Mouse (Mus musculus): Measurements from ENCODE around the gene Hoxc10.
A peak's percentile ranks its signal among the peaks of the same experiment; 100 is the strongest.

Gene Hoxc10

DNA sequence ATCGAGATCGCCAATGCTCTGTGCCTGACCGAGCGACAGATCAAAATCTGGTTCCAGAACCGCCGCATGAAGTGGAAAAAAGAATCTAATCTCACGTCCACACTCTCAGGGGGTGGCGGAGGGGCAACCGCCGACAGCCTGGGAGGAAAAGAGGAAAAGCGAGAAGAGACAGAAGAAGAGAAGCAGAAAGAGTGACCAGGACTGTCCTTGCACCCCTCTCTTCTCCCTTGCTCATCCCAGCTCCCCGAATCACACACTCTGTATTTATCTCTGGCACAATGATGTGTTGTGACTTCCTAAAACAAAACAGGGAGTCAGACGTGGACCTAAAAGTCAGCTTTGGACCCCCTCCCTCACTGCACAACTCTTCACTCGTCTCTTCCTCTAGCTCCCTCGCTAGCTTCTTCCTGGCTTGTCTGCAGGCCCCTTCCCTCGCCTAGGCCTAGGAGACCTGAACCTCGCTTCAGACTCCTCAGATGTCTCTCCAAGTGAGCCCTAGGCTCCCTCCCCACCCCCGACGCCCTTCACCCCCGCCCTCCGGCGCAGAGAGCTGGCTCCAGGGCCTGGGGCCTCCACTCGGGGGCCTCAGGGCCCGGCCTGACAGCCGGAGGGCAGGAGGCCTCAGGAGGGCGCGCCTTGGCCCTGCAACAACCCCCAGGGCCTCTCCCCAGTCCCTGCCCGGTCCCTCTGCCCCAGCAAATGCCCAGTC is 44.4 kb downstream of the Hoxc10 start:
- DNase-seq (ENCODE audit: low read depth, low spot score), result no peak

DNA sequence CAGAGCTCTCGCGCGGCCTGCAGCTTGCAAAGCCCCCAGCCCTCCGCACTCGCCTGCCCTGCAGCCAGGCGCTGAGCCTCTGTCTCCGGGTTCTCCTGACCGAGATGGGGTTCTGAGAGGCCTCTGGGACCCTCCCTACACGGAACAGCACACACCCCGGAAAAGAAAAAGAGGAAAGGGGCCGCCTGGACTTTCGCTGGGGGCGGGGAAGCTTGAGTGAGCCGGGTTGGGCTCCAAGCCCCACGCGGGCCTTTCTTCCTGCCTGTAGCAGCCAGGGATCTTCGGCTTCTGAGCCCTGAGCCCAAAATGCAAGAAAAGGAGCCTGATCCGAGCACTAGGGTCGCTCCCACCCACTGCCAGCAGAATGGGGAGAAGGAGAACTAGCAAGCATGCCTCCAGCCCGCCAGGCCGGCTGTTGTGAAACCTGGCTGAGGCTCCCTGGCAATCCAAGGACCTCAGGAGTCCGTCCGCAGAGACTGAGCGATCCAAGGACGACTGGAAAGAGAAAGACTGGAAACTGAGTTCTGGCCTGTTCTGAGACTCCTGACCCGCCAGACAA is 45.4 kb downstream of the Hoxc10 start:
- no peak for DNase-seq (ENCODE audit: low read depth, low spot score)

DNA sequence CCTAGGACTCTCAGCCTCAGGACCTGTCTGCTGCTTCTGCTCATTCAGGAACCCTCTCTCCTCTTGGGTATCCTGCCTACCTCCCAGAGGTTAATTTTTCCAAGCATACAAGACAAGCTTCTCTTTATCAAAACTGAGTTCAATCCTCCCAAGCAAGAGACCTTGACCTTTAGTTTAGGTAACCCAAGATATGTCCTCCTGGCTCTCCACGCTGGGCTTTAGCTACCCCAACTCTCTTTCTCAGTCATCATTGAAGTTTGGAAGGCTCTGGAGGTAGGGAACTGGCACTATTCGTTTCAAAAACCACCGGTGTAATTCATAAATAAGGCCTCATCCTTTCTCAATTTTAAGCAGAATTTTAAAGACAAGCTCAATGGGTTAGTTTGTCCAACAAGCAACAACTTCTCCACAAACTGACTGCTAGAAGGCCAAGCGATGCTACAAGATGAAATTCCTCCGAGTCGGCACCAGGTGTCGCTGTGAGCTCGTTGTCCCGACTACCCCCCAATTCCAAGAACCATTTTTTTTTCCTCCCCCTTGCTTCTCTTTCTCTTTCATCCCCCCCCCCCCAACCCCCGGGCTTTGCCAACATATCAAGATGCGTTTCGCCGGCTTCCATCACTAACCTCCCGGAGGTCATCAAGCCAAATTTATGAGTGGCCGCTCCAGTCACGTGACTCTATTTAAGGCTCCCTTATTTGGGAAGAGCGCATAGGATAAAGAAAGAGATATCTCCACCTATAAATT is 46.8 kb downstream of the Hoxc10 start:
- peak; percentile 40 for DNase-seq (ENCODE audit: low read depth, low spot score)

DNA sequence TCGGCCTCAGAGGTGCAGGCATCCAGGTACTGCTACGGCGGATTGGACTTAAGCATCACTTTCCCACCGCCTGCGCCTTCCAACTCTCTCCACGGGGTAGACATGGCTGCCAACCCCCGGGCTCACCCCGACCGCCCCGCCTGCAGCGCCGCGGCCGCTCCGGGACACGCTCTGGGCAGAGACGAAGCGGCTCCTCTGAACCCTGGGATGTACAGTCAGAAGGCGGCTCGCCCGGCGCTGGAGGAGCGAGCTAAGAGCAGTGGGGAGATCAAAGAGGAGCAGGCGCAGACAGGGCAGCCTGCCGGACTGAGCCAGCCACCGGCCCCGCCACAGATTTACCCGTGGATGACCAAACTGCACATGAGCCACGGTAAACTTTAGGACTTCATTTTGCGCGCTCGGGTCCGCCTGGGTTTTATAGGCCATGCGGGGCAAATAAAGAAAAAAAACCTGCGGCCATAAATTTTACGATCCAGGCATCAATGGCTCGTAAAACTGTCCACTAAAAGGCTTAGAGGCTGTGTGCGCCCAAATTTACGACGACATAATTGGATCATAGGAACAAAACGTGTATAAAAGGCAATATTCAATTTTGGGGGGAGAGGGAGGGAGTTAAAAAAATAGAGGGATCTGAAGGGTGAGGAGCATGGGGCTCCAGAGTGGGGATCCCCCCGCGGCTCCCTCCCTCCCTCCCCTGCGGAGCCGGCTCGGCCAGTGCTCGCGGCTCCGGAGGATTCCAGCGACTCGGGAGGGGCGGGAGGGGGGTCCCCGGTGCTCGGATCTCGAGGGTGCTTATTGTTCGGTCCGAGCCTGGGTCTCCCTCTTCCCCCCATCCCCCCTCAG is 47.8 kb downstream of the Hoxc10 start:
- DNase-seq (ENCODE audit: low read depth, low spot score), result no peak

DNA sequence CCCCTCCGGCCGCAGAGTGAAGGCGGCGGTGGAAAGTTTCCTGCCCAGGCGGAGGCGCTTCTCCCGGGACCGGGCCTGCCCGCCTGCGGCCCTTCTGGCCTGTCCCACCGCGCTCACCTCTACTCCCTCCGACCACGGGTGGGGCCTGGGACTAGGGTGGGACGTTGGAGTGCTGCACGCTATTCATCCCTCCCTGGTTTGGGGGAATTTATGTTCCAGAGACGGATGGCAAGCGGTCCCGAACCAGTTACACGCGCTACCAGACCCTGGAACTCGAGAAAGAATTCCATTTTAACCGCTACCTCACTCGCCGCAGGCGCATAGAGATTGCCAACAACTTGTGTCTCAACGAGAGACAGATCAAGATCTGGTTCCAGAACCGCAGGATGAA is 48.4 kb downstream of the Hoxc10 start:
- DNase-seq (ENCODE audit: low read depth, low spot score), result no peak

DNA sequence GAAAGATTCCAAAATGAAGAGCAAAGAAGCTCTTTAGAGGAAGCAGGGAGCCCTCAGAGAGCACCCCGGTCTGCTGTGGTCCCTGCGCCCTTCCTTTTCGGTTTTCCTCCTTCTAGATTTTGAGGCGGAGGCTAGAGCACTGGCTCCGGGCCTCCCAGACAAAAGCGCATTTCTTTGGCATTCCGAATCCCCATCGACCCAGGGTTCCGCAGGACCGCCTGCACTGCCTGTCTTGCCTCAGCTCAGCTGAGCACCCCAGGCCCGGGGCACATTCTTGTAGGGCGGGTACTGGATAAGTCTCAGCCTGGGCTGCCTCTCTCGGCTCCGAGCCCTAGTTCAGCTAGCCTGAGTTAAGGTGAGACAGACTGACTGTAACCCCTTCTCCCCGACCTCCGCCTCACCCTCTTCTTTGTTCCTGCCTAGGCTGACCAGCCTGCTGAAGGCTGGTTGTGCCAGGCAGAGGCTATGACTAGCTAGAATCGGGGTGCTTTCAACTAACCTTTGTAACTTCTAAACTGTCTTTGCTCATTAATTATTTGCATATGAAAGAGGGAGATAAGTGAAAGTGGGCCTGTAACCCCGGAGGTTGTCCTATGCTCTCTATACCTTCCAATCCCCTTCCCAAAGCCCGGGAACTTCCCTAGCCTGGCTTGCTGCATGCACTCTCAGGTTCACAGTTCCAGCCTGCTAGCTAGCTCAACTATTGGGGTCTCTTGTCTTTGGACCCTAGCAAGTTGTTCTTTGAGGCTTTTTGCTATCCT is 49.0 kb downstream of the Hoxc10 start:
- DNase-seq (ENCODE audit: low read depth, low spot score), result no peak

DNA sequence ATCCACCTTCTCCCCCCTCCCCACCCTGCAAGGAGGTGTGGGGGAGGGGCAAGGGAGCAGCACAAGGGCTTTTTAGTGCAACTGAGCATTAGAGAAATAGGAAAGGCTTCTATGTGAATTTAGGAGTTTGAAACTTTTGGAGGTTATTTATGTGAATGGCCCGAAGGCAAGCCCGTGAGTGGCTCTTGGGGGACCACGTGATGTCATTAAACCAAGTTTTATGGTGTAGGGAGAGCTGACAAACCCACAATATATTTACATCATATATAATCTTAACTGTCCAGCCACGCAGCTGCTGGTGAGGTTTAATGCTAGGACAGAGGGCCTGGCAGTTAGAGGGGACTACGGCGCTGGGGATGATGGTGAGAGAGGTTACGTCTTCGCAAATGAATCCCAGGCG is 52.0 kb downstream of the Hoxc10 start, which contains the start of gene Hoxc4:
Hoxc4 (plus strand) TSS at position 299 of the 400 bp plus-strand sequence.
- DNase-seq (ENCODE audit: low read depth, low spot score), result no peak

DNA sequence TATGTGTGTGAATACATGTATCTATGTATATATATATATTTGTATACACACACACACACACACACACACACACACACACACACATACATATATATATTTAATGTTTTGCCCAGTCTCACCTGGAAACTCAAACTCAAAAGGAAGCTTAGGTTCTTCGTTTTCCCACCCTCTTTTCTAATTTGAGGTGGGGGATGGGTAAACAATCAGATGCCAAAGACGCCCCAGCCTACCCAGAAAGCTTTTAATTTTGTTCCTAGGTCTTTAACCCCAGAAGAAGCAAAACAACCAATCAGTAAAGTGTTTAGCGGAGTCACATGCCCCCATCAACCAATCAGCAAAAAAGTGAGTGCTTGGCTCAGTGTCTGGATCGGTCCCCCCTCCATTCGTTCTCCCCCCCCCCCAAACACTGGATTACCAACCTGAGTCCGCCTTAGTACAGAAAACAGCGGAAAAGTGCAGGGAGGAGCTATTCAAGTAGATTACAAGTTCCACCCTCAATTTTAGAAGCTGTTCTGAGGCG is 54.4 kb downstream of the Hoxc10 start:
- DNase-seq (ENCODE audit: low read depth, low spot score), result no peak
